Mouse (Mus musculus) ES-E14 (cell line): ENCODE data around the gene 9430015G10Rik.

ENCODE experiments used
- CHD2 ChIP-seq: IDR thresholded peaks from 2 replicates; pipeline ENCODE4 v1.6.1; 2014; ENCODE audit warnings: mild to moderate bottlenecking, low read depth, low read length, inconsistent platforms
- HCFC1 ChIP-seq: IDR thresholded peaks from 2 replicates; pipeline ENCODE4 v1.6.1; 2012; ENCODE audit warnings: low read length, inconsistent platforms, borderline replicate concordance; ENCODE audit not compliant: insufficient read depth
- MAFK ChIP-seq: IDR thresholded peaks from 2 replicates; pipeline ENCODE4 v1.6.1; 2014; ENCODE audit warnings: mild to moderate bottlenecking, low read depth, low read length, inconsistent platforms; ENCODE audit not compliant: insufficient read depth
- ZC3H11A ChIP-seq: IDR thresholded peaks from 2 replicates; pipeline ENCODE4 v1.6.1; 2012; ENCODE audit warnings: low read depth, mild to moderate bottlenecking, inconsistent platforms, low read length, borderline replicate concordance
- ZNF384 ChIP-seq: IDR thresholded peaks from 2 replicates; pipeline ENCODE4 v1.6.1; 2012; ENCODE audit warnings: low read depth, low read length, inconsistent platforms

GRCm38 (mm10) chr4:156070716-156071115 is 39.1 kb upstream of the 9430015G10Rik start:
- TF ChIP-seq HCFC1 (no peak), ZNF384 (no peak), CHD2 (no peak), MAFK (no peak), ZC3H11A (no peak)
